Mouse (Mus musculus) myocyte (in vitro differentiated cells): ENCODE results near the gene Dlx4. TPM values are rescaled to one million over a fixed set of nuclear protein-coding genes. Genes with fewer than 3 reads are reported as not detected.

Experiments
- H3K27me3 ChIP-seq: one replicate; pipeline ENCODE4 v1.6.1; 2011; ENCODE audit not compliant: control insufficient read depth, insufficient read depth, insufficient read length
- H3K36me3 ChIP-seq: one replicate; pipeline ENCODE4 v1.6.1; 2011; ENCODE audit not compliant: control insufficient read depth, insufficient read depth
- H3K4me2 ChIP-seq: one replicate; pipeline ENCODE4 v1.6.1; 2011; ENCODE audit warnings: low read depth, control low read depth
- H3K4me3 ChIP-seq: one replicate; pipeline ENCODE4 v1.5.1; 2011; ENCODE audit warnings: mild to moderate bottlenecking, control low read depth, moderate library complexity
- H3K79me2 ChIP-seq: one replicate; pipeline ENCODE4 v1.6.1; 2011; ENCODE audit not compliant: control insufficient read depth, insufficient read depth
- H3ac ChIP-seq: one replicate; pipeline ENCODE4 v1.6.1; 2011; ENCODE audit not compliant: control insufficient read depth, insufficient read length
- CEBPB ChIP-seq: IDR thresholded peaks from 2 replicates; pipeline ENCODE4 v1.6.1; 2011; ENCODE audit warnings: mild to moderate bottlenecking, moderate library complexity; ENCODE audit not compliant: poor library complexity, insufficient read depth, severe bottlenecking
- E2F4 ChIP-seq: IDR thresholded peaks from one replicate; pipeline ENCODE4 v1.6.1; 2011; ENCODE audit warnings: mild to moderate bottlenecking, control low read depth, moderate library complexity; ENCODE audit not compliant: insufficient read depth
- MAX ChIP-seq: IDR thresholded peaks from one replicate; pipeline ENCODE4 v1.6.1; 2011; ENCODE audit warnings: low read depth, mild to moderate bottlenecking, control low read depth
- MYOD1 ChIP-seq, 3 experiments: IDR thresholded peaks; one replicate each; pipeline ENCODE4 v1.6.1; 2011; ENCODE audit warnings: control low read depth in 2 of 3, low read depth in 2 of 3, mild to moderate bottlenecking in 2 of 3, moderate library complexity in 1 of 3; ENCODE audit not compliant: insufficient read length in 2 of 3, control insufficient read depth in 1 of 3
- MYOG ChIP-seq, 3 experiments: IDR thresholded peaks; one replicate each; pipeline ENCODE4 v1.6.1; 2011; ENCODE audit warnings: control low read depth in 2 of 3, low read depth in 2 of 3, mild to moderate bottlenecking in 2 of 3; ENCODE audit not compliant: insufficient read length in 2 of 3, control insufficient read depth in 1 of 3, insufficient read depth in 1 of 3
- POLR2A ChIP-seq: IDR thresholded peaks from one replicate; pipeline ENCODE4 v1.6.1; 2011; ENCODE audit warnings: low read depth, mild to moderate bottlenecking, control low read depth, moderate library complexity; ENCODE audit not compliant: insufficient read length
- POLR2AphosphoS2 ChIP-seq: IDR thresholded peaks from one replicate; pipeline ENCODE4 v1.6.1; 2011; ENCODE audit warnings: low read depth, control low read depth; ENCODE audit not compliant: insufficient read length
- REST ChIP-seq: IDR thresholded peaks from one replicate; pipeline ENCODE4 v1.6.1; 2011; ENCODE audit warnings: mild to moderate bottlenecking, control low read depth, moderate library complexity; ENCODE audit not compliant: insufficient read depth, insufficient read length
- SRF ChIP-seq: IDR thresholded peaks from one replicate; pipeline ENCODE4 v1.6.1; 2011; ENCODE audit warnings: low read depth; ENCODE audit not compliant: control insufficient read depth, insufficient read length
- TCF12 ChIP-seq: IDR thresholded peaks from one replicate; pipeline ENCODE4 v1.6.1; 2011; ENCODE audit warnings: mild to moderate bottlenecking, control low read depth; ENCODE audit not compliant: poor library complexity, insufficient read depth, severe bottlenecking
- TCF3 ChIP-seq: IDR thresholded peaks from one replicate; pipeline ENCODE4 v1.6.1; 2011; ENCODE audit warnings: low read depth, control low read depth; ENCODE audit not compliant: insufficient read length
- USF1 ChIP-seq: IDR thresholded peaks from one replicate; pipeline ENCODE4 v1.6.1; 2011; ENCODE audit warnings: low read depth, mild to moderate bottlenecking, control low read depth, moderate library complexity
- polyA plus RNA-seq: library from polyadenylated mRNA; unstranded; fragments of >200 nt; fragmentation: generic; extraction: Trizol; gene quantifications from one replicate; pipeline ENCODE4 v1.2.1, GENCODE M21; 2012; ENCODE audit warnings: missing spikeins

Dlx4 gene
- polyA plus RNA-seq, 1 experiment, result 0.49 TPM

- Histone ChIP-seq H3K27me3 (no peaks in the 10 kb centered on the region), H3K36me3 (peaks cover 4% of the 10 kb centered on the region)
These were observed 26.0 kb downstream of the Dlx4 start, which contains the start of gene Dlx3 for GRCm38 (mm10) chr11:95119990-95120632. Gene Dlx3 (plus strand): TSS chr11:95120119.

GRCm38 (mm10) chr11:95118505-95118904, 27.6 kb downstream of the Dlx4 start:
- Histone ChIP-seq H3K4me3 (no peak overlapping the region), H3K4me2 (no peak overlapping the region), H3ac (no peak overlapping the region), H3K36me3 (peaks cover 4% of the 10 kb centered on the region), H3K27me3 (no peaks in the 10 kb centered on the region), H3K79me2 (peaks cover 21% of the 10 kb centered on the region)
- TF ChIP-seq MYOG (IDR thresholded peaks at IDR 0.05; ENCODE audit: control insufficient read depth in 1 of 3, insufficient read depth in 1 of 3, insufficient read length in 2 of 3, low read depth in 2 of 3) (no peak), TCF3 (no peak), E2F4 (no peak), TCF12 (no peak), USF1 (no peak), SRF (no peak), POLR2AphosphoS2 (no peak), CEBPB (no peak), POLR2A (no peak), REST (no peak), MYOD1 (IDR thresholded peaks at IDR 0.05; ENCODE audit: control insufficient read depth in 1 of 3, insufficient read length in 2 of 3, low read depth in 2 of 3) (no peak), MAX (no peak)

More at GRCm38 (mm10) chr11:95119990-95120632, 26.0 kb downstream of the Dlx4 start, which contains the start of gene Dlx3:
- peaks cover 21% of the 10 kb centered on the region for H3K79me2 ChIP-seq
- TF ChIP-seq REST (no peak), POLR2A (peak; percentile 98), MYOD1 (IDR thresholded peaks at IDR 0.05; ENCODE audit: control insufficient read depth in 1 of 3, insufficient read length in 2 of 3, low read depth in 2 of 3) (no peak), E2F4 (no peak), POLR2AphosphoS2 (peak; percentile 95), MYOG (IDR thresholded peaks at IDR 0.05; ENCODE audit: control insufficient read depth in 1 of 3, insufficient read depth in 1 of 3, insufficient read length in 2 of 3, low read depth in 2 of 3) (peak in 1 of 3 experiments; percentile 7)
- peak within 1 kb of the TSS; percentile 87 for H3K4me2 ChIP-seq
- H3ac ChIP-seq, result peak within 1 kb of the TSS; percentile 0
- H3K4me3 ChIP-seq, result peak within 1 kb of the TSS; percentile 80

- Histone ChIP-seq H3K36me3 (no peaks in the 10 kb centered on the region), H3ac (no peak overlapping the region), H3K4me3 (no peak overlapping the region), H3K27me3 (no peaks in the 10 kb centered on the region), H3K79me2 (peaks cover 16% of the 10 kb centered on the region), H3K4me2 (no peak overlapping the region)
- no peak for TF ChIP-seq E2F4
- no peak for TF ChIP-seq USF1
- no peak for TF ChIP-seq REST
- no peak for TF ChIP-seq MAX
- TF ChIP-seq TCF12, result no peak
- TF ChIP-seq MYOD1 (IDR thresholded peaks at IDR 0.05; ENCODE audit: control insufficient read depth in 1 of 3, insufficient read length in 2 of 3, low read depth in 2 of 3), result no peak
These were observed 29.0 kb downstream of the Dlx4 start for GRCm38 (mm10) chr11:95117030-95117429.

GRCm38 (mm10) chr11:95110081-95110480, 36.0 kb downstream of the Dlx4 start:
- Histone ChIP-seq H3K79me2 (no peaks in the 10 kb centered on the region), H3K27me3 (no peaks in the 10 kb centered on the region), H3K4me2 (no peak overlapping the region), H3K4me3 (no peak overlapping the region), H3ac (no peak overlapping the region), H3K36me3 (no peaks in the 10 kb centered on the region)
- TF ChIP-seq CEBPB, result no peak
- TF ChIP-seq MYOD1 (IDR thresholded peaks at IDR 0.05; ENCODE audit: control insufficient read depth in 1 of 3, insufficient read length in 2 of 3, low read depth in 2 of 3), result no peak
- TF ChIP-seq TCF3, result no peak

GRCm38 (mm10) chr11:95109000-95109399, 37.1 kb downstream of the Dlx4 start:
- no peak overlapping the region for H3ac ChIP-seq
- TF ChIP-seq SRF (no peak), MAX (no peak), TCF3 (no peak), REST (no peak), USF1 (no peak), E2F4 (no peak), POLR2AphosphoS2 (no peak), TCF12 (no peak), CEBPB (no peak), MYOG (IDR thresholded peaks at IDR 0.05; ENCODE audit: control insufficient read depth in 1 of 3, insufficient read depth in 1 of 3, insufficient read length in 2 of 3, low read depth in 2 of 3) (no peak), POLR2A (no peak), MYOD1 (IDR thresholded peaks at IDR 0.05; ENCODE audit: control insufficient read depth in 1 of 3, insufficient read length in 2 of 3, low read depth in 2 of 3) (no peak)

More at GRCm38 (mm10) chr11:95109000-95109399, 37.1 kb downstream of the Dlx4 start:
- no peaks in the 10 kb centered on the region for H3K36me3 ChIP-seq
- no peak overlapping the region for H3K4me2 ChIP-seq
- no peaks in the 10 kb centered on the region for H3K79me2 ChIP-seq
- H3K4me3 ChIP-seq, result no peak overlapping the region
- no peaks in the 10 kb centered on the region for H3K27me3 ChIP-seq
